Mouse (Mus musculus) forebrain, embryonic 10.5 days (tissue): ENCODE results near the gene Atg7. TPM values are rescaled to one million over a fixed set of nuclear protein-coding genes. Genes with fewer than 3 reads are reported as not detected.
A peak's percentile ranks its signal among the peaks of the same experiment; 100 is the strongest.

Source experiments
- DNase-seq: peaks from one replicate; pipeline ENCODE4 v3.0.0-alpha.2; 2017; ENCODE audit warnings: low spot score; ENCODE audit errors: extremely low spot score
- H3K27ac ChIP-seq: fragments of 300-500 bp; sonication (generic); 2 replicates; pipeline ENCODE4 v1.5.1; 2016; ENCODE audit warnings: mild to moderate bottlenecking
- H3K27me3 ChIP-seq: fragments of 300-500 bp; sonication (generic); 2 replicates; pipeline ENCODE4 v1.6.1; 2016; ENCODE audit warnings: mild to moderate bottlenecking; ENCODE audit not compliant: poor library complexity, severe bottlenecking
- H3K36me3 ChIP-seq: fragments of 300-500 bp; sonication (generic); replicated peaks from 2 replicates; pipeline ENCODE4 v1.6.1; 2016; ENCODE audit warnings: mild to moderate bottlenecking, moderate library complexity
- H3K4me1 ChIP-seq: fragments of 300-500 bp; sonication (generic); 2 replicates; pipeline ENCODE4 v1.6.1; 2016
- H3K4me3 ChIP-seq: fragments of 300-500 bp; sonication (generic); 2 replicates; pipeline ENCODE4 v1.5.1; 2016; ENCODE audit warnings: mild to moderate bottlenecking, moderate library complexity
- H3K9me3 ChIP-seq: fragments of 300-500 bp; sonication (generic); 2 replicates; pipeline ENCODE4 v1.6.1; 2016; ENCODE audit warnings: mild to moderate bottlenecking, moderate library complexity
- WGBS: fragments of 180-500 bp; shearing (Covaris S2); methylation state at CpG from one replicate; pipeline ENCODE4 v1.1.7; 2016; 5-methylcytosine and 5-hydroxymethylcytosine counted together
- polyA plus RNA-seq: library from polyadenylated mRNA; unstranded; fragments of >200 nt; fragmentation: Nextera tagmentation; extraction: Ambion mirVana; gene quantifications from 2 replicates; pipeline ENCODE4 v1.2.1, GENCODE M21; 2016

Gene Atg7
- polyA plus RNA-seq, 1 experiment from 2014 or later, result 21.3 TPM

DNA sequence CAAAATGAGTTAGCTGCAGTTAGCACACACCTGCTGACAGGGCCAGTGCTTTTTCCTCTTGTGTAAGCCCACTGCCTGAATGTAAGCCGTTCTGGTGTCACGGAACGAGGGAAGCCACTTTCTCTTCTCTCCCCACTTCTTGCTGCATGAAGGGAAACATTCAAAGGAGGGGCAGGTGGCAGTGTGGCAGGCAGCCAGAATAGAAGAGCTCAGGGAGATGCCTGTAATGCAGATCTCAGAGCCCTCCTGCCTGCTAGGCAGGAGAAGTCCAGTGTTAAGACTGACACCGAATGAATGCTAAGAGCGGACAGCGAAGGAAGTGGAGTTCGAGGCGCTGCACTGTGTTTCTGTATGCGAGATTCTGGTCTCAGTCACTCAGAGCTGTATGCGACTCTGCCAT, 49.8 kb downstream of the Atg7 start:
- WGBS, result 96% methylated on average over 10 of the region's 10 CpGs
- H3K9me3 ChIP-seq, result no peaks in the 10 kb centered on the region
- peaks cover 7% of the 10 kb centered on the region for H3K4me1 ChIP-seq
- H3K27ac ChIP-seq, result no peak overlapping the region
- no peak for DNase-seq
- H3K36me3 ChIP-seq, result no peaks in the 10 kb centered on the region
- H3K27me3 ChIP-seq, result no peaks in the 10 kb centered on the region
- H3K4me3 ChIP-seq, result no peak overlapping the region

- no peaks in the 10 kb centered on the region for H3K27me3 ChIP-seq
- WGBS, result 47% methylated on average over 9 of the region's 9 CpGs
- peaks cover 8% of the 10 kb centered on the region for H3K4me1 ChIP-seq
- H3K4me3 ChIP-seq, result no peak overlapping the region
- no peaks in the 10 kb centered on the region; the same call in 1 of the 2 replicates for H3K9me3 ChIP-seq
- 0 out of 2 replicates have a peak, but pooled peaks cover 2% of the 10 kb centered on the region for H3K36me3 ChIP-seq
- no peak overlapping the region for H3K27ac ChIP-seq
- DNase-seq, result peak; percentile 71
Observed at GRCm38 (mm10) chr6:114697646-114698490, 55.0 kb downstream of the Atg7 start.

GRCm38 (mm10) chr6:114698578-114698977, 55.7 kb downstream of the Atg7 start:
- no peak for DNase-seq
- no peak overlapping the region for H3K27ac ChIP-seq
- no peaks in the 10 kb centered on the region for H3K27me3 ChIP-seq
- 0 out of 2 replicates have a peak, but pooled peaks cover 2% of the 10 kb centered on the region for H3K36me3 ChIP-seq
- no peaks in the 10 kb centered on the region; the same call in 1 of the 2 replicates for H3K9me3 ChIP-seq
- 72% methylated on average over 5 of the region's 5 CpGs for WGBS
- peaks cover 8% of the 10 kb centered on the region for H3K4me1 ChIP-seq
- H3K4me3 ChIP-seq, result no peak overlapping the region

DNA sequence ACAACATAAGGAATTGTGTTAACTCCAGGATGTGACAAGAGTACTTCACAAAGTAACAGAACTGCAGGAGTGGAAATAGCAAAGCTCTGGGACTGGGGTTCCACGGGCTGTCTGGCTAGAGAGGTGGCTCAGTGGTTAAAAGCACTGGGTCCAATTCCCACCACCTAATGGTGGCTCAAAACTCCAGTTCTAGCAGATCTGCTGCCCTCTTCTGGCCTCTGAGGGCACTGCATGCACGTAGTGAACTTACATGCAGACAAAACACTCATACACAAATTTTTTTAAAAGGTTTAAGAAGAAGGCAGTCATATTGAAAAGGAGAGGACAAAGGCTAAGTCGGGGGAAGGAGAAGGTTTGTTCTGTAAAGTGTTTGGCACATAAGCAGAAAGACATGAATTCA, 57.8 kb downstream of the Atg7 start:
- Histone ChIP-seq H3K9me3 (no peaks in the 10 kb centered on the region; the same call in 1 of the 2 replicates), H3K36me3 (0 out of 2 replicates have a peak, but pooled peaks cover 2% of the 10 kb centered on the region), H3K4me1 (peaks cover 8% of the 10 kb centered on the region), H3K27me3 (no peaks in the 10 kb centered on the region), H3K27ac (no peak overlapping the region), H3K4me3 (no peak overlapping the region)
- 81% methylated on average over 3 of the region's 3 CpGs for WGBS
- DNase-seq, result no peak

GRCm38 (mm10) chr6:114707032-114707431, 64.1 kb downstream of the Atg7 start:
- no peak for DNase-seq
- Histone ChIP-seq H3K27me3 (no peaks in the 10 kb centered on the region), H3K36me3 (0 out of 2 replicates have a peak, but pooled peaks cover 2% of the 10 kb centered on the region), H3K4me3 (no peak overlapping the region), H3K27ac (no peak overlapping the region), H3K9me3 (no peaks in the 10 kb centered on the region), H3K4me1 (0 out of 2 replicates have a peak, but pooled peaks cover 6% of the 10 kb centered on the region)
- 86% methylated on average over 3 of the region's 3 CpGs for whole genome bisulfite sequencing

DNA sequence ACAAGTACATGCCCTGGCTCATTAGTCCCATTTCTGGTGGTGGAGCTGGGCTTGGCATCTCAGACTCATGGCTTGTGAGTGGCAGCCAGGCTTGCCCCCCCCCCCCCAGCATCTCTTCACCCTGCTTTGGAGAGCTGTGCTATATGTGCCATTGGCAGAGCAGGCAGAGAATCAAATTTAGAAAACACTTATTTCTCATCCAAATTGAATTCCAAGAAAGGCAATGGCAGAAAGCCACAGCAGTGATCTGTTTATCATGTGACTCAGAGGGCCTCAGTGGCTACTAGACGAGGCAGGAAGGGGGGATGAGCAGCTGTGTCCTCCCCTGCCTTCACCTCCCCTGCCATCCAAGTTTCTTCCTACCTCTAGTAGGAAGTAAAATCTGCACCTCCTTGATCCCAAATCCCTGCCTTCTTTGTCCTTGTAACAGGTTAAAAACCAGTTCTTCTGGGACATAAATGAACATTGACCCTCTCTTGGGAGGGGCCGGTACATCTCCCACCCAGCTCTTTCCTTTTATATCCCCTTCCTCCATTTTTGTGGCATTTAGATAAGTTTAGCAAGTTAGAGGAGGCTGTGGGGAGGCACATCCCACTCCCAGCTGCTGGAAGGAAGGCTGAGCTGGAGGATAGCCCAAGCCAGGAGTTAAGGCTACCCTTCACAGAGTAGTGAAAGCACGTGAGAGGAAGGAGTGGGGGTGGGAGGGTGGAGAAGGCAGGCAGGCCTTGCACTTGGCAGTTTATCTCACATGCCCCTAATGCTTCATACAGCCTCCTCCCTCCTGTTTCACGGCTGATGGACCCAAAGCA, 69.5 kb downstream of the Atg7 start:
- Histone ChIP-seq H3K27me3 (no peaks in the 10 kb centered on the region; the same call in 1 of the 2 replicates), H3K27ac (0 out of 2 replicates have a peak overlapping the region, but pooled peaks have one; percentile 1), H3K9me3 (no peaks in the 10 kb centered on the region), H3K36me3 (no peaks in the 10 kb centered on the region), H3K4me3 (no peak overlapping the region), H3K4me1 (peaks cover 38% of the 10 kb centered on the region)
- no peak for DNase-seq
- WGBS, result 68% methylated on average over 4 of the region's 4 CpGs

DNA sequence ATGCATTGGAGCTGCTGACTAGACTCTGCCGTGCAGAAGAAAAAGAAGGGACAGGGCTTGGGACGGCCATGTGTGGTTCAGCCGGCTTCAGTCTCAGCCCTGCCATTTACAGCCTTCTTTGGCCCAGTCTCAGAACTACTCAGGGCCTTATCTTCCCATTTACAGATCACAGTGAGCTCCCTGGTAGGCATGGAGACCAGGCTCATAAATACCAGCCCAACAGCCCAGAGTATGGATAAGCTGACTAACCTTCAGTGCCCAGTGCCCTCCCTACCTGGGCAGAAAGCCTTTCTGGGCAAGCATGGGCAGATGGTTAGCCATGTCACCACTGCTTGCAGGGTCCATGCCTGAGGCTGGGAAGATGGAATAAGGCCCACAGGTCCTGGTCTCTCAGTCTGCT, 70.6 kb downstream of the Atg7 start:
- H3K27me3 ChIP-seq, result no peaks in the 10 kb centered on the region; the same call in 1 of the 2 replicates
- no peak for DNase-seq
- no peak overlapping the region for H3K4me3 ChIP-seq
- WGBS, result 81% methylated on average over 3 of the region's 3 CpGs
- no peaks in the 10 kb centered on the region for H3K36me3 ChIP-seq
- H3K4me1 ChIP-seq, result peaks cover 38% of the 10 kb centered on the region
- peak overlapping the region; percentile 73; the same call in 1 of the 2 replicates for H3K27ac ChIP-seq
- no peaks in the 10 kb centered on the region for H3K9me3 ChIP-seq

GRCm38 (mm10) chr6:114714654-114715053, 71.8 kb downstream of the Atg7 start:
- 35% methylated on average over 5 of the region's 5 CpGs for WGBS
- Histone ChIP-seq H3K27ac (peak overlapping the region; percentile 73), H3K27me3 (no peaks in the 10 kb centered on the region; the same call in 1 of the 2 replicates), H3K4me1 (peaks cover 43% of the 10 kb centered on the region), H3K36me3 (no peaks in the 10 kb centered on the region), H3K4me3 (no peak overlapping the region), H3K9me3 (no peaks in the 10 kb centered on the region)
- no peak for DNase-seq

DNA sequence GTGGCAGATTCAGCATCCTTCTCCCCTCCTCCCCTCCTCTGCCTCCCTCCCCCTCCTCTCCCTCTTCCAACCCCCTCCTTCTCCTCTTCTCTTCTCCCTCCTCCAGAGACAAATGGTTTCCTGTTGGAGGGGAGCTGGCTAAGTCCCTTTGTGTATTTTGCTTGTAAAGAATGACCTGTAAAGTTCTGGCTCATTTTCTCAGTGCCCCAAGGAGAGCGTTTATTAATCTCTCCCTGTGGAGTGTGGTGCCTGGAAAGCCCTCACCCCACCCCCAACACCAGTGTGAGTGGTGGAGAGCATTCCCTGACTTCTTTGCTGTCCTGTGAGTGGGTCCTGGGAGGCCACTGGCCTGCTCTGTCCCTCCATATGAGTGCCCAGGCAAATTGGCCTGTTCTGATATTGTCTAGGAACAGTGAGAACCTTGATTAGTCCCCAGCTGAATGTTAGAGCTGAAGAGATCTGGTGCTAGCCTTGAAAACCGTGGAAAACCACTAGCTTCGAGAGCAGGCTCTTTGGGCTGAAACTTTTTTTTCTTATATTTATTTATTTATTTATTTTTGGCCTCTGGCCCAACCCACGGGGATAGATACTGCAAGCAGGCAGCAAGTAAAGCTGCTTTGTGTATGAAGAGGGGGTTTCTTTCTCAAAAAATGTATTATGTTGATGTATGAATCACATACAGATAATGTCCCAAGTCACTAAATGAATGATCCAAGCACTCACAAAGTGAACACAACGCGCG, 72.6 kb downstream of the Atg7 start:
- DNase-seq, result peak; percentile 33
- Histone ChIP-seq H3K27ac (peak overlapping the region; percentile 84), H3K27me3 (no peaks in the 10 kb centered on the region; the same call in 1 of the 2 replicates), H3K9me3 (no peaks in the 10 kb centered on the region), H3K4me1 (peaks cover 43% of the 10 kb centered on the region), H3K4me3 (no peak overlapping the region), H3K36me3 (no peaks in the 10 kb centered on the region)
- WGBS, result 65% methylated on average over 7 of the region's 7 CpGs

DNA sequence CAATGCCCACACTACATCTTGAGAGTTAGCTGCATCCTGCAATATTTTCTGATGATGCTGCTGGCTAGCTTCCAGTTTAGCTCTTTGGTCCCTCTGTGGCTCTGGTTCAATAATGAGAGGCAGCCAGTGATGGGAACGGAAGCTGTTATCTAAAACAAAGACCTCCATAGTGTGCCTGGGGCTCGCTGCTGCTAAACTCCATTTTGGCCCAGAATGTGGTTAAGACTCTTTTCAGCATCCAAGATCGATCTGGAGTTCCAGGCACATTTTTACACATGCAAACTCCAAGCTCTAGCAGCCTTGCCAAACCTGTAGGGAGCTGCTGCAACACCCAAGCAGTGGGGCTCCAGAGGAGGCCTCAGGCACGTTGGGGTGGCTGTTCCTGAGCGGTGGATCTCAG, 76.2 kb downstream of the Atg7 start:
- no peak for DNase-seq
- 70% methylated on average over 5 of the region's 5 CpGs for WGBS
- Histone ChIP-seq H3K27ac (0 out of 2 replicates have a peak overlapping the region, but pooled peaks have one; percentile 48), H3K27me3 (no peaks in the 10 kb centered on the region), H3K4me3 (no peak overlapping the region), H3K4me1 (peaks cover 40% of the 10 kb centered on the region), H3K9me3 (no peaks in the 10 kb centered on the region), H3K36me3 (no peaks in the 10 kb centered on the region)

GRCm38 (mm10) chr6:114719665-114720064, 76.8 kb downstream of the Atg7 start:
- H3K27ac ChIP-seq, result no peak overlapping the region
- DNase-seq, result no peak
- no peak overlapping the region for H3K4me3 ChIP-seq
- no peaks in the 10 kb centered on the region for H3K27me3 ChIP-seq
- no peaks in the 10 kb centered on the region for H3K9me3 ChIP-seq
- WGBS, result 93% methylated on average over 8 of the region's 8 CpGs
- H3K4me1 ChIP-seq, result peaks cover 40% of the 10 kb centered on the region
- no peaks in the 10 kb centered on the region for H3K36me3 ChIP-seq

DNA sequence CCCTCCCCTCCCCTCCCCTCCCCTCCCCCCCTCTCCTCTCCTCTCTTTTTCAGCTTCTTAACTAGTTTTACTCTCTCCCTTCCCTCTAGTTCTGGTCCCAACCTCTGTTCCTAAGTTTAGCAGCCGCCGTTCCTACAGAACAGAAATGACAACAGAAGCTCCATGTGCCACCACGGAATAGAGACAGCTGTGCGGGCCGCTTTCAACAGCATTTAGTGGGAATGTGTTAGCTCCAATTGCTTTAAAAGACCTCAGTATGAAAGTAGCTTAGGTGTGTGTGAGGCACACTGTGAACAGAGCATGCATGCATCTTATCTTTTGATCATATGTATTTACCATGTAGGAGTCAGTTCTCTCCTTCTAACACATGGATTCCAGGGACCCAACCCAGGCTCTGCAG, 79.1 kb downstream of the Atg7 start:
- DNase-seq, result no peak
- H3K27ac ChIP-seq, result no peak overlapping the region
- WGBS, result 83% methylated on average over 5 of the region's 5 CpGs

More for the DNA sequence above, 79.1 kb downstream of the Atg7 start:
- Histone ChIP-seq H3K9me3 (no peaks in the 10 kb centered on the region), H3K4me1 (peaks cover 48% of the 10 kb centered on the region), H3K27me3 (no peaks in the 10 kb centered on the region), H3K36me3 (no peaks in the 10 kb centered on the region), H3K4me3 (no peak overlapping the region)
